Mouse (Mus musculus) CH12.LX (cell line): ENCODE results near the gene Kif21b. TPM values are rescaled to one million over a fixed set of nuclear protein-coding genes. Genes with fewer than 3 reads are reported as not detected.

Experiments
- DNase-seq: peaks from one replicate; pipeline ENCODE4 v3.0.0-alpha.2; 2013; ENCODE audit errors: extremely low read depth
- H3K27ac ChIP-seq: 2 replicates; pipeline ENCODE4 v1.5.1; 2012; ENCODE audit warnings: low read depth, mild to moderate bottlenecking, control low read depth, moderate library complexity; ENCODE audit not compliant: insufficient read depth
- H3K27me3 ChIP-seq: replicated peaks from 2 replicates; pipeline ENCODE3; 2012; ENCODE audit warnings: inconsistent platforms
- H3K36me3 ChIP-seq, 2 experiments: replicated peaks in 1 of 2; 2 replicates each; pipeline versions ENCODE3 to v1.6.1; 2012; ENCODE audit warnings: inconsistent platforms in 1 of 2, low read length in 1 of 2, mild to moderate bottlenecking in 1 of 2, mixed read lengths in 1 of 2, moderate library complexity in 1 of 2; ENCODE audit not compliant: control insufficient read depth in 1 of 2, insufficient read depth in 1 of 2
- H3K4me1 ChIP-seq, 2 experiments: 2 replicates each; pipeline ENCODE4 v1.6.1; 2012; ENCODE audit warnings: inconsistent platforms in 1 of 2, moderate library complexity in 1 of 2; ENCODE audit not compliant: insufficient read depth in 2 of 2, control insufficient read depth in 1 of 2
- H3K4me2 ChIP-seq: 2 replicates; pipeline ENCODE4 v1.6.1; 2012; ENCODE audit warnings: low read depth, mild to moderate bottlenecking, control low read depth; ENCODE audit not compliant: poor library complexity, insufficient read depth, severe bottlenecking
- H3K4me3 ChIP-seq, 3 experiments: fragments of 150-350 bp in 1 of 3; sonication (generic) in 1 of 3; replicated peaks in 1 of 3; 2 replicates each; pipeline versions ENCODE3 to v1.5.1; 2011 to 2012; ENCODE audit warnings: low read depth in 2 of 3, low read length in 2 of 3, mild to moderate bottlenecking in 2 of 3, moderate library complexity in 2 of 3, control low read depth in 1 of 3, improper control_type of control experiment in 1 of 3, inconsistent platforms in 1 of 3, mixed read lengths in 1 of 3; ENCODE audit not compliant: poor library complexity in 1 of 3
- H3K79me2 ChIP-seq: replicated peaks from 2 replicates; pipeline ENCODE4 v1.6.1; 2012; ENCODE audit warnings: mild to moderate bottlenecking, moderate library complexity; ENCODE audit not compliant: control insufficient read depth, poor library complexity, insufficient read depth, severe bottlenecking; ENCODE audit errors: extremely low read depth
- H3K9ac ChIP-seq: 2 replicates; pipeline ENCODE4 v1.6.1; 2012; ENCODE audit warnings: low read depth, mild to moderate bottlenecking, control low read depth, moderate library complexity; ENCODE audit not compliant: insufficient read depth
- H3K9me3 ChIP-seq: replicated peaks from 2 replicates; pipeline ENCODE3; 2012; ENCODE audit warnings: low read length, inconsistent platforms, mixed read lengths
- BHLHE40 ChIP-seq: IDR thresholded peaks from 2 replicates; pipeline ENCODE4 v1.6.1; 2011; ENCODE audit warnings: mild to moderate bottlenecking, low read depth, low read length, improper control_type of control experiment
- ELF1 ChIP-seq: IDR thresholded peaks from 2 replicates; pipeline ENCODE4 v1.6.1; 2014; ENCODE audit warnings: low read depth, mild to moderate bottlenecking, inconsistent platforms, low read length, improper control_type of control experiment
- EP300 ChIP-seq: IDR thresholded peaks from 2 replicates; pipeline ENCODE4 v1.6.1; 2011; ENCODE audit warnings: low read length, improper control_type of control experiment
- IRF4 ChIP-seq: IDR thresholded peaks from 2 replicates; pipeline ENCODE4 v1.6.1; 2014; ENCODE audit warnings: low read depth, mild to moderate bottlenecking, inconsistent platforms, low read length, improper control_type of control experiment
- JUN ChIP-seq: IDR thresholded peaks from 2 replicates; pipeline ENCODE4 v1.6.1; 2011; ENCODE audit warnings: low read depth, mild to moderate bottlenecking, low read length, improper control_type of control experiment, moderate library complexity; ENCODE audit not compliant: insufficient read depth
- MAFK ChIP-seq: IDR thresholded peaks from 2 replicates; pipeline ENCODE4 v1.6.1; 2011; ENCODE audit warnings: low read length, improper control_type of control experiment; ENCODE audit not compliant: insufficient replicate concordance
- MAX ChIP-seq: IDR thresholded peaks from 2 replicates; pipeline ENCODE4 v1.6.1; 2011; ENCODE audit warnings: low read length, improper control_type of control experiment
- MXI1 ChIP-seq: IDR thresholded peaks from 2 replicates; pipeline ENCODE4 v1.6.1; 2011; ENCODE audit warnings: mild to moderate bottlenecking, low read depth, low read length, improper control_type of control experiment
- MYC ChIP-seq: IDR thresholded peaks from 2 replicates; pipeline ENCODE4 v1.6.1; 2011; ENCODE audit warnings: low read depth, mild to moderate bottlenecking, improper control_type of control experiment, low read length
- POLR2AphosphoS2 ChIP-seq: IDR thresholded peaks from 2 replicates; pipeline ENCODE4 v1.6.1; 2011; ENCODE audit warnings: low read depth, low read length, improper control_type of control experiment
- RAD21 ChIP-seq: IDR thresholded peaks from 2 replicates; pipeline ENCODE4 v1.6.1; 2011; ENCODE audit warnings: low read depth, mild to moderate bottlenecking, low read length, improper control_type of control experiment, moderate library complexity
- RCOR1 ChIP-seq: conservative IDR thresholded peaks from 2 replicates; pipeline ENCODE4 v1.6.1; 2012; ENCODE audit warnings: low read depth, mild to moderate bottlenecking, inconsistent platforms, low read length, improper control_type of control experiment
- SIN3A ChIP-seq: IDR thresholded peaks from 2 replicates; pipeline ENCODE4 v1.6.1; 2012; ENCODE audit warnings: low read length, improper control_type of control experiment, inconsistent platforms
- SMC3 ChIP-seq: IDR thresholded peaks from 2 replicates; pipeline ENCODE4 v1.6.1; 2011; ENCODE audit warnings: low read depth, low read length, improper control_type of control experiment
- TBP ChIP-seq: conservative IDR thresholded peaks from 2 replicates; pipeline ENCODE4 v1.6.1; 2011; ENCODE audit warnings: low read depth, low read length, improper control_type of control experiment
- TCF12 ChIP-seq: IDR thresholded peaks from 2 replicates; pipeline ENCODE4 v1.6.1; 2014; ENCODE audit warnings: low read depth, mild to moderate bottlenecking, inconsistent platforms, low read length, improper control_type of control experiment
- ZNF384 ChIP-seq: IDR thresholded peaks from 2 replicates; pipeline ENCODE4 v1.6.1; 2012; ENCODE audit warnings: low read depth, low read length, improper control_type of control experiment, inconsistent platforms
- dilution Hi-C: fragments of 300-500 bp; cut with MboI; formaldehyde crosslinking; loops from 2 replicates; pipeline ENCODE4 v1.14.3; 2020; ENCODE audit warnings: low sequenced_read_pairs; ENCODE audit not compliant: extremely low pct_unique_long_range_greater_than_20kb, extremely low pct_ligation_motif_present
- in situ Hi-C: fragments of 300-500 bp; cut with MboI; formaldehyde crosslinking; loops from 3 replicates; pipeline ENCODE4 v1.14.3; 2019; ENCODE audit warnings: low sequenced_read_pairs, low pct_ligation_motif_present, low pct_unique_long_range_greater_than_20kb, mixed read lengths
- polyA plus RNA-seq: library from polyadenylated mRNA; unstranded; fragments of >175 nt; gene quantifications from 2 replicates; pipeline ENCODE4 v1.2.1, GENCODE M21; 2012; ENCODE audit warnings: low read depth; ENCODE audit not compliant: insufficient read length
- total RNA-seq, 2 experiments: library from RNA; depleted of rRNA; stranded (reverse); fragments of 300-350 nt in 1 of 2; fragments of >200 nt in 1 of 2; gene quantifications; 2 replicates each; pipeline ENCODE4 v1.2.3; 2012 to 2014

The Kif21b gene
- total and polyA plus RNA-seq, 3 experiments, result 7.3 to 32.4 (median 26.2) TPM

DNA sequence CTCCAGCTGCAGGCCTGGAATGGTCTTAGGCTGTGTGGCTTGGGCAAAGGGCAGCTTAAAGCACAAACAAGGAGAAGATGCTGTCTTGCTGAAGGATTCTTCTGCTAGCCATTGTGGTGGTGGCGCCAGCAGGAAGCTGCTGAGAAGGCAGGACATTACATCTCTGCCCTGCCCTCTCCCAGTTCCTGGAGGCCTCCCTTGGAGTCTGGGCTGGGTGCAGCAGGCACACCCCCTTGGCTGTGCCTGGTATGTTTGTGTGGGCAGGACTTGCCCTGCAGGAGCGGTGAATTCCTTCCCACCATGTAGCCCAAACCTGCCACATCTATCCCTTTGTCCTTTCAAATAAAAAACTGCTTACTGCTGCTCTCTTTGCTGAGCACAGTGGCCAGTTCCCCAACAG, 45.9 kb downstream of the Kif21b start:
- H3K9ac ChIP-seq, result no peak overlapping the region
- TF ChIP-seq BHLHE40 (no peak), ZNF384 (no peak), EP300 (no peak), JUN (no peak), ELF1 (no peak), TBP (no peak)
- TF ChIP-seq, all 38 proteins: peak for 0
- Histone ChIP-seq H3K79me2 (no peaks in the 10 kb centered on the region), H3K4me3 (no peak overlapping the region), H3K4me1 (no peaks in the 10 kb centered on the region), H3K9me3 (no peaks in the 10 kb centered on the region), H3K36me3 (peaks cover 57 to 68% of the 10 kb centered on the region in 2 experiments), H3K4me2 (no peak overlapping the region), H3K27me3 (no peaks in the 10 kb centered on the region), H3K27ac (no peak overlapping the region)
- in situ Hi-C loops, result no loop called here
- DNase-seq, result no peak
- dilution Hi-C loops, result no loop called here

- no peak overlapping the region for H3K9ac ChIP-seq
- no peaks in the 10 kb centered on the region for H3K9me3 ChIP-seq
- peaks cover 40 to 51% of the 10 kb centered on the region in 2 experiments for H3K36me3 ChIP-seq
- dilution Hi-C loops (no loop called here), in situ Hi-C loops (no loop called here)
- no peaks in the 10 kb centered on the region for H3K4me1 ChIP-seq
- no peak for DNase-seq
- TF ChIP-seq MAX (no peak), MXI1 (no peak)
- H3K79me2 ChIP-seq, result no peaks in the 10 kb centered on the region
- no peaks in the 10 kb centered on the region for H3K27me3 ChIP-seq
- no peak overlapping the region for H3K27ac ChIP-seq
- no peak overlapping the region for H3K4me2 ChIP-seq
- H3K4me3 ChIP-seq, result no peak overlapping the region
Observed at GRCm38 (mm10) chr1:136178741-136179140, 47.6 kb downstream of the Kif21b start.

GRCm38 (mm10) chr1:136179511-136180001, 48.4 kb downstream of the Kif21b start:
- Histone ChIP-seq H3K79me2 (no peaks in the 10 kb centered on the region), H3K27me3 (no peaks in the 10 kb centered on the region), H3K36me3 (peaks cover 34 to 43% of the 10 kb centered on the region in 2 experiments), H3K9ac (no peak overlapping the region), H3K4me3 (no peak overlapping the region), H3K4me2 (no peak overlapping the region), H3K4me1 (no peaks in the 10 kb centered on the region), H3K9me3 (no peaks in the 10 kb centered on the region), H3K27ac (no peak overlapping the region)
- TF ChIP-seq MAFK (no peak), SIN3A (no peak), JUN (no peak), SMC3 (no peak), RCOR1 (no peak), BHLHE40 (no peak), MYC (no peak), EP300 (no peak), RAD21 (no peak), TCF12 (no peak), POLR2AphosphoS2 (no peak), IRF4 (no peak)
- dilution Hi-C loops (no loop called here), in situ Hi-C loops (no loop called here)
- no peak for DNase-seq
